ENCODE assay signal across 29 mouse cellular contexts in genomic region chr1:19290098-19290497, GRCm38 (mm10).
DNase-seq lines count a peak whose midpoint lies in the region; ATAC-seq and TF ChIP-seq lines count a peak whose summit lies in the region.
"Had no signal": no experiment of that assay in that cellular context is flagged by ENCODE, and none has a peak within 500 bp of the region (broad histone marks: within the 10 kb centered on the region; RNA-seq: fewer than 3 reads in every experiment).

No protein-coding gene starts in this region.

- no peak overlapping the region for H3K27ac ChIP-seq in kidney, postnatal 0 days
- no peak overlapping the region for H3K27ac ChIP-seq in kidney, embryonic 16.5 days (ENCODE audit: low read length)
- H3K27ac ChIP-seq: embryonic facial prominence, embryonic 13.5 days; forebrain, embryonic 10.5 days; heart, embryonic 13.5 days; hindbrain, embryonic 14.5 days; limb, embryonic 10.5 days; limb, embryonic 15.5 days; liver, embryonic 13.5 days; midbrain, embryonic 15.5 days had no signal

- no peak for DNase-seq in kidney, postnatal 0 days (ENCODE audit: low spot score)
- DNase-seq in 416B (ENCODE audit: low read depth) (peak; percentile 7), ES-CJ7 (ENCODE audit: low read depth, low spot score) (peak; percentile 59), WW6 (ENCODE audit: low read depth, low spot score) (peak; percentile 5)
- no peak for DNase-seq in frontal cortex, postnatal 36 days (ENCODE audit: low spot score in 2 of 2)
- no peak for DNase-seq in thymus, postnatal 36 days
- DNase-seq: adrenal gland, postnatal 14 days; B cell, adult 2 months; cerebellum, adult 11-12 months; cerebellum, postnatal 10 days; gastrocnemius, postnatal 10 days; heart, postnatal 10 days; kidney, adult 8-10 months; kidney, postnatal 14 days; liver, embryonic 13.5 days; lung, adult 2 months; lung, postnatal 14 days; right cerebral cortex, postnatal 25 days; spleen, adult 18-20 months; thymus, postnatal 4 days had no signal

- H3K4me3 ChIP-seq in kidney, postnatal 0 days (replicated peaks; ENCODE audit: low read depth, low read length): no peak overlapping the region
- no peak overlapping the region for H3K4me3 ChIP-seq in kidney, embryonic 16.5 days (ENCODE audit: low read length)
- H3K4me3 ChIP-seq: embryonic facial prominence, embryonic 13.5 days; forebrain, embryonic 10.5 days; heart, embryonic 13.5 days; limb, embryonic 10.5 days; limb, embryonic 15.5 days; liver, embryonic 13.5 days; midbrain, embryonic 15.5 days had no signal

- H3K4me2 ChIP-seq in kidney, postnatal 0 days (ENCODE audit: low read length): no peak overlapping the region
- H3K4me2 ChIP-seq in kidney, embryonic 16.5 days (replicated peaks; ENCODE audit: low read depth, low read length): no peak overlapping the region
- H3K4me2 ChIP-seq: embryonic facial prominence, embryonic 13.5 days; heart, embryonic 13.5 days; hindbrain, embryonic 14.5 days; limb, embryonic 15.5 days; liver, embryonic 13.5 days; midbrain, embryonic 15.5 days had no signal

- H3K9ac ChIP-seq in kidney, postnatal 0 days (ENCODE audit: low read depth, low read length): no peak overlapping the region
- H3K9ac ChIP-seq in kidney, embryonic 16.5 days (replicated peaks; ENCODE audit: low read length): no peak overlapping the region
- H3K9ac ChIP-seq: embryonic facial prominence, embryonic 13.5 days; heart, embryonic 13.5 days; hindbrain, embryonic 14.5 days; limb, embryonic 15.5 days; liver, embryonic 13.5 days; midbrain, embryonic 15.5 days had no signal

- WGBS in kidney, postnatal 0 days: 85% methylated on average over 4 of the region's 4 CpGs
- WGBS in kidney, embryonic 16.5 days: 85% methylated on average over 4 of the region's 4 CpGs

- H3K4me1 ChIP-seq in kidney, postnatal 0 days (replicated peaks; ENCODE audit: insufficient read depth, low read length): no peaks in the 10 kb centered on the region
- no peaks in the 10 kb centered on the region for H3K4me1 ChIP-seq in kidney, embryonic 16.5 days (ENCODE audit: insufficient read depth, low read length)
- H3K4me1 ChIP-seq: forebrain, embryonic 10.5 days; heart, embryonic 13.5 days; limb, embryonic 10.5 days; limb, embryonic 15.5 days; liver, embryonic 13.5 days; midbrain, embryonic 15.5 days had no signal

- TF ChIP-seq CTCF in kidney, postnatal 0 days (IDR thresholded peaks at IDR 0.05; ENCODE audit: low read depth): peak; percentile 16; the same call in 1 of the 2 replicates

- no peaks in the 10 kb centered on the region for H3K9me3 ChIP-seq in kidney, postnatal 0 days (replicated peaks; ENCODE audit: low read length)
- H3K9me3 ChIP-seq in kidney, embryonic 16.5 days (ENCODE audit: low read length): no peaks in the 10 kb centered on the region
- H3K9me3 ChIP-seq: embryonic facial prominence, embryonic 13.5 days; forebrain, embryonic 10.5 days; heart, embryonic 13.5 days; limb, embryonic 10.5 days; limb, embryonic 15.5 days; liver, embryonic 13.5 days; midbrain, embryonic 15.5 days had no signal

- ATAC-seq in kidney, postnatal 0 days (replicated peaks; ENCODE audit: low FRiP score, low read depth): no peak
- no peak for ATAC-seq in kidney, embryonic 16.5 days (ENCODE audit: low FRiP score, low TSS enrichment)
- ATAC-seq: forebrain, embryonic 16.5 days; midbrain, embryonic 15.5 days had no signal

- H3K36me3 ChIP-seq in kidney, postnatal 0 days (ENCODE audit: insufficient read depth, low read length): no peaks in the 10 kb centered on the region
- H3K36me3 ChIP-seq in kidney, embryonic 16.5 days (ENCODE audit: insufficient read depth, low read length): no peaks in the 10 kb centered on the region
- H3K36me3 ChIP-seq: embryonic facial prominence, embryonic 13.5 days; forebrain, embryonic 10.5 days; heart, embryonic 13.5 days; limb, embryonic 10.5 days; limb, embryonic 15.5 days; liver, embryonic 13.5 days; midbrain, embryonic 15.5 days had no signal

- no peaks in the 10 kb centered on the region for H3K27me3 ChIP-seq in kidney, postnatal 0 days (ENCODE audit: insufficient read depth, low read length)
- H3K27me3 ChIP-seq in kidney, embryonic 16.5 days (ENCODE audit: insufficient read depth, low read length): no peaks in the 10 kb centered on the region
- H3K27me3 ChIP-seq: embryonic facial prominence, embryonic 13.5 days; heart, embryonic 13.5 days; limb, embryonic 15.5 days; liver, embryonic 13.5 days; midbrain, embryonic 15.5 days had no signal

Comparison
In these comparisons a context has a peak if more than half of its experiments do, and no peak if none do; other contexts are left out.
1. DNase-seq: peak in 416B (single experiment), ES-CJ7 (single experiment) and WW6 (single experiment); none in kidney, postnatal 0 days (single experiment), frontal cortex, postnatal 36 days (0 of 2) and thymus, postnatal 36 days (0 of 2).